Mouse (Mus musculus) hindbrain, postnatal 0 days (tissue): ENCODE measurements around the gene Nxpe5. TPM values are rescaled to one million over a fixed set of nuclear protein-coding genes. Genes with fewer than 3 reads are reported as not detected.

ENCODE experiments used
- ATAC-seq: fragments of 200-750 bp; cut with Nextera tagmentation; 2 replicates; pipeline ENCODE4 v1.8.0; 2017; ENCODE audit warnings: mild to moderate bottlenecking, moderate TSS enrichment, moderate library complexity
- DNase-seq: peaks from one replicate; pipeline ENCODE4 v3.0.0-alpha.2; 2015; ENCODE audit warnings: low spot score
- H3K27ac ChIP-seq: fragments of 300-500 bp; sonication (generic); 2 replicates; pipeline ENCODE4 v1.5.1; 2014; ENCODE audit warnings: mild to moderate bottlenecking
- H3K27me3 ChIP-seq: fragments of 300-500 bp; sonication (generic); 2 replicates; pipeline ENCODE4 v1.6.1; 2014; ENCODE audit warnings: low read length, mixed read lengths; ENCODE audit not compliant: insufficient read depth
- H3K36me3 ChIP-seq: fragments of 300-500 bp; sonication (generic); 2 replicates; pipeline ENCODE4 v1.6.1; 2014; ENCODE audit warnings: low read length, mixed read lengths; ENCODE audit not compliant: insufficient read depth
- H3K4me1 ChIP-seq: fragments of 300-500 bp; sonication (generic); 2 replicates; pipeline ENCODE4 v1.6.1; 2014; ENCODE audit warnings: antibody characterized with exemption, low read length, mixed read lengths; ENCODE audit not compliant: insufficient read depth
- H3K4me2 ChIP-seq: fragments of 300-500 bp; sonication (generic); 2 replicates; pipeline ENCODE4 v1.6.1; 2014; ENCODE audit warnings: low read depth, mild to moderate bottlenecking, low read length, moderate library complexity, mixed read lengths
- H3K4me3 ChIP-seq: fragments of 300-500 bp; sonication (generic); 2 replicates; pipeline ENCODE4 v1.5.1; 2014; ENCODE audit warnings: low read length
- H3K9ac ChIP-seq: fragments of 300-500 bp; sonication (generic); replicated peaks from 2 replicates; pipeline ENCODE4 v1.6.1; 2014; ENCODE audit warnings: mild to moderate bottlenecking, low read length, moderate library complexity, mixed read lengths
- H3K9me3 ChIP-seq: fragments of 300-500 bp; sonication (generic); 2 replicates; pipeline ENCODE4 v1.6.1; 2016; ENCODE audit warnings: low read length, mixed read lengths
- CTCF ChIP-seq: IDR thresholded peaks from 2 replicates; pipeline ENCODE4 v1.5.1; 2016; ENCODE audit warnings: antibody characterized with exemption, control low read depth, low read depth
- WGBS: fragments of 180-500 bp; shearing (Covaris S2); extraction: QIAGEN DNeasy Blood & Tissue Kit; methylation state at CpG from one replicate; pipeline ENCODE4 v1.1.7; 2014; 5-methylcytosine and 5-hydroxymethylcytosine counted together
- polyA plus RNA-seq: library from polyadenylated mRNA; unstranded; fragments of >200 nt; fragmentation: Nextera tagmentation; extraction: Ambion mirVana; gene quantifications from 2 replicates; pipeline ENCODE4 v1.2.1, GENCODE M21; 2015
- total RNA-seq: library from RNA; depleted of rRNA; stranded (reverse); fragments of >200 nt; gene quantifications from 2 replicates; pipeline ENCODE4 v1.2.3, GENCODE M21; 2014; rRNA removed

Gene Nxpe5
- 0.37 TPM in 1 of 2 replicates, not detected in the other for total RNA-seq
- polyA plus RNA-seq, result 0.06 TPM in 1 of 2 replicates, not detected in the other

DNA sequence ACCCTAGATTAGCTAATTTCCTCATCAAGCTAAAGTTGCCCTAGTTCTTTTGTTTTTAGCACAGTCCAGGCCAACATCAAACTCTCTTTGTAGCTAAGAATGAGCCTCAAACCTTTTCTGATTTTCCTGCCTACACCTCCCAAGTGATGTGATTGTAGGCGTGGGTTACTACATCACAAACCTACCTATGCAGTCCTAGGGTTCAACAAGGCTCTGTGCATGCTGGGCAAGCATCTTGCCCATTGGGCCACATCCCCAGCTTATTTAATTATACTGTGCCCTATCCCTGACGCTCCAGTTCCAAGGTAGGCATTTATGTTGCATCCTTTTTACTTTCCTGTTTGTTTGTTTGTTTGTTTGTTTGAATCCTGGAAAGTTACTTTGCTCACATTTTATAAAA is at the start of gene Nxpe5:
Nxpe5 (plus strand) TSS at position 199 of the 400 bp plus-strand sequence.
- Histone ChIP-seq H3K4me3 (no peak within 1 kb of the TSS), H3K9me3 (no peaks in the 10 kb centered on the region), H3K27ac (no peak within 1 kb of the TSS), H3K4me1 (no peaks in the 10 kb centered on the region), H3K4me2 (no peak within 1 kb of the TSS), H3K36me3 (no peaks in the 10 kb centered on the region), H3K9ac (no peak within 1 kb of the TSS), H3K27me3 (no peaks in the 10 kb centered on the region)
- DNase-seq (no peak), ATAC-seq (no peak)
- WGBS, result 59% methylated on average over 2 of the region's 2 CpGs
- TF ChIP-seq CTCF, result no peak

DNA sequence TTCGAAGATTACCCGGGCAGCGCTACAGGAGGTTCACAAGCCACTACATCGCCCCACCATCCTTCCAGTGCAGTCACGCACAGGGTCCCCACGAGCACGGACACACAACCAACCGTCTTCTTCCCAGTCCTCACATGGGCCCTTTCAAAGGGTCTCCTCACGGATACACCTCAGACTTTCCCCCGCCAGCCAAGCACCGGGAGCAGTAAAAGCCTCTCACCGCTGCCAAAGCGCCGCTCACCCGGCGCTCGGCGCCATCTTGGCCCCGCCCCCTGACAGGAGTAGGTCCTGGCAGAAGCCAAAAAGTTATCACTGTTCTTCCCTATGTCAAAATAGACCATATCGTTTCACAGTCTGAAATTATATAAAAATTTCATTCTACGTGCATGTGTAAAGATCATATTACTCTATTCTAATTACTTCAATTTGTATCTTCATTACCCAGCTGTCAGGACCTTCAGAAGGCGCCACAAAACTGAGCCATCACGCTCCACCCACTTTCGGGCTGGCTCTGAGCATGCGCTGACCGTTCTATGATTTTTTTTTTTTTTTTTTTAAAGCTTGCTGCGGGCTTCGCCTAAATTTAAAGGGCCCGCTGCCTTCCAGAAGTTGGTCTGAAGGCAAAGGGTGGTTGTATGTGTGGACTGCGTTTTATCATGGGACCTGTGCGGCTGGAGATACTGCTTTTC is 38.6 kb upstream of the Nxpe5 start, which contains the start of the genes Taf6 and Cnpy4:
Taf6 (minus strand) TSS at position 502 of the 689 bp plus-strand sequence.
Cnpy4 (plus strand) TSS at position 536 of the 689 bp plus-strand sequence.
- Histone ChIP-seq H3K9me3 (no peaks in the 10 kb centered on the region), H3K9ac (peak within 1 kb of the TSS; percentile 75), H3K4me3 (peak within 1 kb of the TSS; percentile 73), H3K4me1 (peaks cover 16% of the 10 kb centered on the region; the same call in 1 of the 2 replicates), H3K27ac (peak within 1 kb of the TSS; percentile 82), H3K36me3 (peaks cover 9% of the 10 kb centered on the region), H3K4me2 (peak within 1 kb of the TSS; percentile 88), H3K27me3 (no peaks in the 10 kb centered on the region)
- ATAC-seq, result peak; percentile 88
- TF ChIP-seq CTCF, result no peak
- peak; percentile 93 for DNase-seq
- WGBS, result under 1% methylated on average over 31 of the region's 31 CpGs

DNA sequence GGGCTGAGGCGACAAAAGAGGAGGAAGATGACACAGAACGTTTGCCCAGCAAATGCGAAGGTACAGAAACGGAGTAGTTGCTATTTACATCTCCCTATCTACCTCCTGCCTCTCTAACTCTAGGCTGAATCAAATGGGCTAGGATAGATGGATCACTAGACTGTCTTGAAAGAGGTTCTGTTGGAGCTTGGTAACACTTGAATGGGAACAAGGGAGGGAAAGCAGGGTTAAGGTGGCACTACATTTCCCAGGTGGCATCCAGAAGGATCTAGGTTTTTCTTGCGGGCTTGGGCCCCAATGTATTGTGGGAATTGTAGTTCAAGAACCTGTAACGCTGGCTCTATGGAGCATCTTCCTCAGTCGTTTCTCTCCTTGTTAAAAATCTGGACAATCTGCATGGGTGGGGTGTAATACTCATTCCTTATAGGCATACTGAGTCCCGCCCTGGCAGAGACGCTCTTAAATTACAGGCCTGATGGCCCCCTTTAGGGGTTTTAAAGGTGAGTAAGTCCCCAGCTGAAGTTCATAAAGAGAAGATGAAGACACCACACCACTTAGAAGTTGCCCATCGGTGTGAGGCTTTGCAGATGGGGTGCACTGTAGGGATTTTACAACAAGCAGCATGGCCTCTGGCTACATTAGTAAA is 37.9 kb upstream of the Nxpe5 start:
- 0% methylated on average over 10 of the region's 10 CpGs for WGBS

DNA sequence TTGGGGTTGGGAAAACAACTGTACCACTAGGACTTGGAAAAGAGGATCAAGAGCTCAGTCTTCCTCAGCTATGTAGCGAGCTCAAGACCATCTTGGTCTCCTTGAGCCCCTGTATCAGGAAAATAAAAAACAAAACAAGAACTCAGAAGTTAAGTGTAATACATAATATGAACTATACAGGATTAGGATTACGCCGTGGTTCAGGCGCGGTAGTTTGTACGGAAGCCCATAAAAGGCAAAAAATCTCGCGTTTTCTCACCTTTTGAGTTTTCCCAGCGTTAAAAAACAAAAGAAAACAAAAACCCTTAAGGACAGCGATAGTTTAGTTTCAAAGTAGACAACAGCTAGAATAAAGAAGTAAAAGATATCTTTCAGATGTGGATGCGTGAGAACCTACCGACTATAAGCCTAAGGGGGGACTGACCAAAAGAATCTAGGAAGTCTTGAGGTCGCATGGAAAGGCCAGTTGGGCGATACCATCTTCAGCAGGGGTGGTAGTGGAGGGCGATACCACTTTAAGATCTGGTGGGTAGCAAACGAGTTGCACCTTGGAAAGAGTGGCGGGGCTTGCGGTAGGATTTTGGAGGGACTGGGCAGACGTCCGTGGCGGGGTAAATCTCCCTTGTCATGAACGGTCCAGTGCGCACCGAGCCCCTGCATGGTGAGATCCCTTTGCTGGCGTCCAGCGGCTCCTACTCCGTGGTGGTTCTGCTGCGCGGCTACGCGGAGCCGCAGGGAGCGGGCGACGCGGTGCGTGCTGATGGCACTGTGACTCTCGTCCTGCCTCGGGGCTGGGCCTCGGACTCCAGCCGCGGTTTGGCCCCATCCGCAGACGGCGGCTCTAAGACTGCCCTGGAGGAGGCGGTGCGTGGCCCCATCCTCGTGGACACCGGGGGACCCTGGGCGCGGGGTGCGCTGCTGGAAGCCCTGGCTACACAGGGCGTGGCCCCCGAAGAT is 31.6 kb upstream of the Nxpe5 start, which contains the start of gene Mblac1:
Mblac1 (plus strand) TSS at position 544 of the 957 bp plus-strand sequence.
- Histone ChIP-seq H3K36me3 (0 out of 2 replicates have a peak, but pooled peaks cover 4% of the 10 kb centered on the region), H3K4me2 (peak within 1 kb of the TSS; percentile 97), H3K4me1 (no peaks in the 10 kb centered on the region), H3K27me3 (no peaks in the 10 kb centered on the region), H3K27ac (peak within 1 kb of the TSS; percentile 93), H3K4me3 (peak within 1 kb of the TSS; percentile 76), H3K9me3 (no peaks in the 10 kb centered on the region), H3K9ac (peak within 1 kb of the TSS; percentile 68)
- TF ChIP-seq CTCF, result 0 out of 2 replicates have a peak, but pooled peaks have one; percentile 1
- DNase-seq (peak; percentile 89), ATAC-seq (peak; percentile 86)
- 7% methylated on average over 54 of the region's 54 CpGs for WGBS

More for the DNA sequence above, 37.9 kb upstream of the Nxpe5 start:
- H3K9me3 ChIP-seq, result no peaks in the 10 kb centered on the region
- ATAC-seq (peak; percentile 86), DNase-seq (peak; percentile 93)
- no peak for TF ChIP-seq CTCF
- peak overlapping the region; percentile 75 for H3K9ac ChIP-seq
- H3K4me1 ChIP-seq, result peaks cover 16% of the 10 kb centered on the region; the same call in 1 of the 2 replicates
- H3K36me3 ChIP-seq, result 0 out of 2 replicates have a peak, but pooled peaks cover 4% of the 10 kb centered on the region
- no peaks in the 10 kb centered on the region for H3K27me3 ChIP-seq
- H3K4me2 ChIP-seq, result peak overlapping the region; percentile 88
- peak overlapping the region; percentile 73 for H3K4me3 ChIP-seq
- H3K27ac ChIP-seq, result peak overlapping the region; percentile 62

DNA sequence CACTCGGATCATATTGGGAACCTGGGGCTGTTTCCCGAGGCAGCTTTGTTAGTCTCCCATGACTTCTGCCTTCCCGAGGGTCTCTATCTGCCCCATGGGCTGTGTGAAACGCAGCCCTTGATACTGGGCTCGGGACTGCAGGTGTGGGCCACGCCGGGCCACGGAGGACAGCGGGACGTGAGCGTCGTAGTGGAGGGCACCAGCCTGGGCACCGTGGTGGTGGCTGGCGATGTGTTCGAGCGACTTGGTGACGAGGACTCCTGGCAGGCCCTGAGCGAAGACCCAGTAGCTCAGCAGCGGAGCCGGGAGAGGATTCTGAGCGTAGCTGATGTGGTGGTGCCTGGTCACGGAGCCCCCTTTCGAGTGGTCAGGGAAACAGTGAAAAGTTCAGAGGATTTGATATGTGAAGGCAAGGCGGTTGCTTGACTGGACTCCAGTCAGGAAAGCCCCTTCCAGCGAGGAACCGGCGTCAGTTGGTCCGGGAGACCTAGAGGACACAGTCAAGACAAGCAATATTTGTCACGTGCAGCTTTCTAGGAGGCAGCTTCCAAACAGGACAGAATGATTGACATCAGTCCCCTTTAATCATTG is 30.8 kb upstream of the Nxpe5 start:
- Histone ChIP-seq H3K9ac (peak overlapping the region; percentile 68), H3K9me3 (no peaks in the 10 kb centered on the region), H3K27ac (peak overlapping the region; percentile 93), H3K4me3 (peak overlapping the region; percentile 76), H3K4me1 (no peaks in the 10 kb centered on the region), H3K36me3 (0 out of 2 replicates have a peak, but pooled peaks cover 2% of the 10 kb centered on the region), H3K27me3 (no peaks in the 10 kb centered on the region), H3K4me2 (peak overlapping the region; percentile 97)
- ATAC-seq (peak; percentile 67), DNase-seq (peak; percentile 61)
- under 1% methylated on average over 29 of the region's 29 CpGs for WGBS
- TF ChIP-seq CTCF, result peak; percentile 27; the same call in 1 of the 2 replicates
